Mouse (Mus musculus) E14TG2a.4 (cell line): ENCODE results near the gene Gfod2.

ENCODE experiments used
- CTCF ChIP-seq: conservative IDR thresholded peaks from 2 replicates; pipeline ENCODE4 v1.5.1; 2014; ENCODE audit warnings: low read length
- NANOG ChIP-seq: IDR thresholded peaks from 2 replicates; pipeline ENCODE4 v1.6.1; 2014; ENCODE audit warnings: borderline replicate concordance, low read length, mixed read lengths
- POU5F1 ChIP-seq: IDR thresholded peaks from 2 replicates; pipeline ENCODE4 v1.6.1; 2014; ENCODE audit warnings: low read length, borderline replicate concordance

GRCm38 (mm10) chr8:105697196-105697780 lies 61.2 kb downstream of the Gfod2 start:
- TF ChIP-seq CTCF = no peak
- no peak for TF ChIP-seq NANOG
- TF ChIP-seq POU5F1 = no peak
